Mouse (Mus musculus) forebrain, embryonic 11.5 days (tissue): ENCODE data around the gene Ilk. TPM values are rescaled to one million over a fixed set of nuclear protein-coding genes. Genes with fewer than 3 reads are reported as not detected.
"Not testable (repeated sequence)": the region's sequence is repeated elsewhere in the genome, so short reads cannot be mapped to it uniquely, and the experiment has no call there.

ENCODE experiments used
- ATAC-seq: fragments of 200-750 bp; cut with Nextera tagmentation; replicated peaks from 2 replicates; pipeline ENCODE4 v1.8.0; 2017; ENCODE audit warnings: moderate TSS enrichment; ENCODE audit not compliant: low FRiP score
- DNase-seq: peaks from one replicate; pipeline ENCODE4 v3.0.0-alpha.2; 2017; ENCODE audit warnings: low spot score
- H3K27ac ChIP-seq: fragments of 300-500 bp; sonication (generic); 2 replicates; pipeline ENCODE4 v1.5.1; 2014; ENCODE audit warnings: low read depth, low read length
- H3K27me3 ChIP-seq: fragments of 300-500 bp; sonication (generic); 2 replicates; pipeline ENCODE4 v1.6.1; 2014; ENCODE audit warnings: mild to moderate bottlenecking, low read length, mixed read lengths; ENCODE audit not compliant: control insufficient read depth, insufficient read depth
- H3K36me3 ChIP-seq: fragments of 300-500 bp; sonication (generic); 2 replicates; pipeline ENCODE4 v1.6.1; 2014; ENCODE audit warnings: mild to moderate bottlenecking, low read length, moderate library complexity, mixed read lengths; ENCODE audit not compliant: control insufficient read depth, insufficient read depth
- H3K4me1 ChIP-seq: fragments of 300-500 bp; sonication (generic); replicated peaks from 2 replicates; pipeline ENCODE4 v1.6.1; 2014; ENCODE audit warnings: low read length, mixed read lengths; ENCODE audit not compliant: control insufficient read depth, insufficient read depth
- H3K4me2 ChIP-seq: fragments of 300-500 bp; sonication (generic); 2 replicates; pipeline ENCODE4 v1.6.1; 2014; ENCODE audit warnings: low read depth, mild to moderate bottlenecking, low read length, moderate library complexity, mixed read lengths; ENCODE audit not compliant: severe bottlenecking
- H3K4me3 ChIP-seq: fragments of 300-500 bp; sonication (generic); 2 replicates; pipeline ENCODE4 v1.5.1; 2014; ENCODE audit warnings: low read depth, low read length
- H3K9ac ChIP-seq: fragments of 300-500 bp; sonication (generic); 2 replicates; pipeline ENCODE4 v1.6.1; 2014; ENCODE audit warnings: low read length
- H3K9me3 ChIP-seq: fragments of 300-500 bp; sonication (generic); 2 replicates; pipeline ENCODE4 v1.6.1; 2016; ENCODE audit warnings: low read length, mixed read lengths; ENCODE audit not compliant: control insufficient read depth
- WGBS: fragments of 180-500 bp; shearing (Covaris S2); extraction: QIAGEN DNeasy Blood & Tissue Kit; methylation state at CpG from one replicate; pipeline ENCODE4 v1.1.7; 2014; 5-methylcytosine and 5-hydroxymethylcytosine counted together
- polyA plus RNA-seq: library from polyadenylated mRNA; unstranded; fragments of >200 nt; fragmentation: Nextera tagmentation; extraction: Ambion mirVana; gene quantifications from 2 replicates; pipeline ENCODE4 v1.2.1, GENCODE M21; 2014

Ilk gene
- polyA plus RNA-seq, 1 experiment from 2014 or later, result 221 TPM

DNA sequence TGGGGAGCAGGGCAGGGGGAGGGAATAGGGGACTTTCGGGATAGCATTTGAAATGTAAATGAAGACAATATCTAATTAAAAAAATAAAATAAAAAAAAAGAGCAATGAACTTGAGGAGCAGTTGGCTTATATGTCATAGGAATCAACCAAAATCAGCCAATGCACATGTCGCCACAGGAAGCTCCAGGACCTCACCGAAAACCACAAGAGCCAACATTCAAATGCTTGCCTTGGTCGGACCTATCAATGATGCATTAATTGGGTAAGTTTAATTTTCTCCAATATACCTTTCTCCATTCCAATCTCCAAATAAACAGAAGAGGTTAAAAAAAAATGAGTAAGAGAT is 9.4 kb upstream of the Ilk start:
- WGBS, result 91% methylated on average over 4 of the region's 4 CpGs
- DNase-seq, result no peak
- no peak overlapping the region for H3K27ac ChIP-seq
- H3K4me3 ChIP-seq, result no peak overlapping the region
- no peaks in the 10 kb centered on the region for H3K27me3 ChIP-seq
- H3K9me3 ChIP-seq, result no peaks in the 10 kb centered on the region
- H3K9ac ChIP-seq, result no peak overlapping the region
- H3K4me2 ChIP-seq, result no peak overlapping the region
- no peak for ATAC-seq
- H3K36me3 ChIP-seq, result no peaks in the 10 kb centered on the region; the same call in 1 of the 2 replicates
- H3K4me1 ChIP-seq, result no peaks in the 10 kb centered on the region; the same call in 1 of the 2 replicates

- no peak overlapping the region for H3K4me2 ChIP-seq
- DNase-seq (no peak), ATAC-seq (peak; percentile 49)
- peak overlapping the region; percentile 46 for H3K27ac ChIP-seq
- peaks cover 9% of the 10 kb centered on the region; the same call in 1 of the 2 replicates for H3K36me3 ChIP-seq
- 49% methylated on average over 6 of the region's 6 CpGs for WGBS
- 0 out of 2 replicates have a peak overlapping the region, but pooled peaks have one; percentile 7 for H3K9ac ChIP-seq
- no peaks in the 10 kb centered on the region; the same call in 1 of the 2 replicates for H3K4me1 ChIP-seq
- H3K27me3 ChIP-seq, result no peaks in the 10 kb centered on the region
- no peaks in the 10 kb centered on the region for H3K9me3 ChIP-seq
- H3K4me3 ChIP-seq, result no peak overlapping the region
These were observed 7.5 kb upstream of the Ilk start for GRCm38 (mm10) chr7:105728701-105729428.

- Histone ChIP-seq H3K4me1 (peaks cover 2% of the 10 kb centered on the region; the same call in 1 of the 2 replicates), H3K9me3 (no peaks in the 10 kb centered on the region), H3K9ac (no peak overlapping the region), H3K4me2 (no peak overlapping the region), H3K27ac (no peak overlapping the region), H3K4me3 (no peak overlapping the region), H3K27me3 (no peaks in the 10 kb centered on the region), H3K36me3 (peaks cover 9% of the 10 kb centered on the region; the same call in 1 of the 2 replicates)
- DNase-seq (no peak), ATAC-seq (no peak)
- 94% methylated on average over 11 of the region's 11 CpGs for WGBS
These were observed 2.6 kb upstream of the Ilk start for GRCm38 (mm10) chr7:105733836-105734235.

DNA sequence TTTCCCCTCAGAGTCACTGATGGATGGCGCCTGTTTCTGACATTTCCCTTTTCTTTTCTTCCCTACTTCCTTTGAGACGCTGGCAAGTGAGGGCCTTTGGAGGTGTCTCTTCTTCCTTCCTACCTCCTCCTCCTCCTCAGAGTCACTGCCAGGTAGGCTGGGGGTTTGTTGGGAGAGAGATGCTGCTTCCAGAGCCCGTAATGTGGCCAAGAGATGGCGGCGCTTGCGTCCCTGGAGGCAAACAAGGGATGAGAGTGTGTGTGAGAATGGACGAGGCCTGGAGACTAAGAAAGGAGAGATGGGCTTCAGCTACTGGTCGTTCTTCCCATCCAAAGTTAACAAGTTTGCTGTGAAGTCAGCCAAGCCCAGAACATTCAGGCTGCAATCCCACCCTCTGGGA is 1.6 kb upstream of the Ilk start:
- Histone ChIP-seq H3K4me3 (no peak overlapping the region), H3K4me2 (no peak overlapping the region), H3K27ac (no peak overlapping the region), H3K36me3 (peaks cover 9% of the 10 kb centered on the region; the same call in 1 of the 2 replicates), H3K9me3 (no peaks in the 10 kb centered on the region), H3K4me1 (peaks cover 2% of the 10 kb centered on the region; the same call in 1 of the 2 replicates), H3K9ac (no peak overlapping the region), H3K27me3 (no peaks in the 10 kb centered on the region)
- 87% methylated on average over 8 of the region's 8 CpGs for WGBS
- ATAC-seq (no peak), DNase-seq (no peak)

- Histone ChIP-seq H3K9ac (peak overlapping the region; percentile 88), H3K4me3 (peak overlapping the region; percentile 82), H3K4me2 (peak overlapping the region; percentile 69)
- not testable (repeated sequence) for ATAC-seq, H3K9me3 ChIP-seq, H3K4me1 ChIP-seq, DNase-seq, H3K27ac ChIP-seq, H3K36me3 ChIP-seq, H3K27me3 ChIP-seq
- 62% methylated on average over 4 of the region's 4 CpGs for WGBS
These were observed 928 bp upstream of the Ilk start for GRCm38 (mm10) chr7:105735464-105735863.

GRCm38 (mm10) chr7:105736911-105737521 is 624 bp downstream of the Ilk start, which contains the start of gene Rrp8:
TSS of gene Rrp8 (minus strand) at chr7:105737385.
- peak within 1 kb of the TSS; percentile 82 for H3K4me3 ChIP-seq
- peak within 1 kb of the TSS; percentile 69 for H3K4me2 ChIP-seq
- no peaks in the 10 kb centered on the region for H3K9me3 ChIP-seq
- H3K27me3 ChIP-seq, result no peaks in the 10 kb centered on the region
- peak within 1 kb of the TSS; percentile 55 for H3K27ac ChIP-seq
- H3K4me1 ChIP-seq, result peaks cover 2% of the 10 kb centered on the region; the same call in 1 of the 2 replicates
- H3K9ac ChIP-seq, result peak within 1 kb of the TSS; percentile 88
- H3K36me3 ChIP-seq, result peaks cover 14% of the 10 kb centered on the region; the same call in 1 of the 2 replicates
- DNase-seq, result no peak
- under 1% methylated on average over 30 of the region's 30 CpGs for WGBS
- ATAC-seq, result no peak

DNA sequence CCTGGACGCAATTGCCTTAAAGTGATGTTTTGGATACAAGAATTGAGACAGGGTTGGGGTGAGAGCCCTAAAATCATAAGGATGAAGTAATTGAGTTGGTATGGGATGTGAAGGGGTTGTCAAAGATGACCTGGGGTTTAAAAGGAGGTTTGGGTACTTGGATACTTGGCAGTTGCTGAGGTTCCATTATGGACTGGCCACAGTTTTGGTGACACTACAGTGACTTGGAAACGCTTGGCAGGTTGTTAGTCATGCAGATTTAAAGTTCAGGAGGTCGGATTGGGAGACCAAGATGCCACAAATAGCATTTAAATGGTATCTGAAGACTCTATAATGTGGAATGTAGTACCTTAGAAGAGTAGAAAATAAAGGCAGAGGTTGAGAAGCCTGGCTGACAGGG is 1.3 kb downstream of the Ilk start:
- Histone ChIP-seq H3K4me2 (peak overlapping the region; percentile 69), H3K36me3 (peaks cover 11% of the 10 kb centered on the region; the same call in 1 of the 2 replicates), H3K9ac (peak overlapping the region; percentile 88; the same call in 1 of the 2 replicates), H3K27ac (no peak overlapping the region), H3K4me3 (peak overlapping the region; percentile 82), H3K27me3 (no peaks in the 10 kb centered on the region), H3K9me3 (no peaks in the 10 kb centered on the region), H3K4me1 (peaks cover 2% of the 10 kb centered on the region; the same call in 1 of the 2 replicates)
- no peak for ATAC-seq
- WGBS, result 38% methylated on average over 3 of the region's 3 CpGs
- DNase-seq, result no peak

- Histone ChIP-seq H3K4me2 (0 out of 2 replicates have a peak overlapping the region, but pooled peaks have one; percentile 16), H3K36me3 (peaks cover 6% of the 10 kb centered on the region; the same call in 1 of the 2 replicates), H3K27me3 (no peaks in the 10 kb centered on the region), H3K27ac (no peak overlapping the region), H3K9me3 (no peaks in the 10 kb centered on the region), H3K4me3 (no peak overlapping the region), H3K4me1 (peaks cover 2% of the 10 kb centered on the region; the same call in 1 of the 2 replicates), H3K9ac (no peak overlapping the region)
- DNase-seq (no peak), ATAC-seq (no peak)
- WGBS, result 97% methylated on average over 2 of the region's 2 CpGs
These were observed 1.9 kb downstream of the Ilk start for GRCm38 (mm10) chr7:105738286-105738685.
